Mouse (Mus musculus): Measurements from ENCODE around the gene Catsper2.

The Catsper2 gene

GRCm38 (mm10) chr2:121354378-121354777 lies 59.2 kb downstream of the Catsper2 start:
- no peak for DNase-seq (ENCODE audit: low spot score)

- DNase-seq (ENCODE audit: low spot score): no peak
Observed at GRCm38 (mm10) chr2:121353156-121353555, 60.4 kb downstream of the Catsper2 start.

All from retina, embryonic 14.5 days (tissue).